Mouse (Mus musculus) erythroblast, embryonic 14.5 days (primary cell): ENCODE data around the gene Cenpm. TPM values are rescaled to one million over a fixed set of nuclear protein-coding genes. Genes with fewer than 3 reads are reported as not detected.

Experiments used
- H3K27me3 ChIP-seq: 2 replicates; pipeline ENCODE4 v1.6.1; 2012; ENCODE audit warnings: inconsistent platforms; ENCODE audit not compliant: control insufficient read depth
- H3K36me3 ChIP-seq: 2 replicates; pipeline ENCODE4 v1.6.1; 2012; ENCODE audit warnings: mild to moderate bottlenecking, inconsistent platforms; ENCODE audit not compliant: control insufficient read depth
- H3K4me1 ChIP-seq: 2 replicates; pipeline ENCODE4 v1.6.1; 2012; ENCODE audit warnings: inconsistent platforms; ENCODE audit not compliant: control insufficient read depth
- H3K4me3 ChIP-seq: replicated peaks from 2 replicates; pipeline ENCODE3; 2012; ENCODE audit warnings: moderate library complexity, mild to moderate bottlenecking, inconsistent platforms
- H3K9me3 ChIP-seq: 2 replicates; pipeline ENCODE4 v1.6.1; 2012; ENCODE audit warnings: low read length, inconsistent platforms, mixed read lengths; ENCODE audit not compliant: control insufficient read depth
- GATA1 ChIP-seq: IDR thresholded peaks from 2 replicates; pipeline ENCODE4 v1.6.1; 2012; ENCODE audit warnings: low read length, inconsistent platforms, mixed read lengths
- TAL1 ChIP-seq: IDR thresholded peaks from 3 replicates; pipeline ENCODE4 v1.6.1; 2012; ENCODE audit warnings: low read length, inconsistent platforms, mixed read lengths
- polyA plus RNA-seq: library from polyadenylated mRNA; stranded (reverse); fragments of >175 nt; gene quantifications from 2 replicates; pipeline ENCODE4 v1.2.3, GENCODE M21; 2012

The Cenpm gene
- polyA plus RNA-seq, 1 experiment, result 16.4 TPM

GRCm38 (mm10) chr15:82274593-82274926, 30.0 kb upstream of the Cenpm start, which contains the start of gene Sept3:
Sept3 (plus strand) TSS chr15:82274893.
- no peaks in the 10 kb centered on the region for H3K36me3 ChIP-seq
- no peak within 1 kb of the TSS for H3K4me3 ChIP-seq
- H3K27me3 ChIP-seq, result peaks cover 56% of the 10 kb centered on the region
- TF ChIP-seq TAL1, result no peak
- no peak for TF ChIP-seq GATA1
- H3K4me1 ChIP-seq, result peaks cover 3% of the 10 kb centered on the region
- no peaks in the 10 kb centered on the region for H3K9me3 ChIP-seq

GRCm38 (mm10) chr15:82272295-82272694, 27.7 kb upstream of the Cenpm start:
- H3K36me3 ChIP-seq, result no peaks in the 10 kb centered on the region
- no peak for TF ChIP-seq GATA1
- TF ChIP-seq TAL1, result no peak
- H3K27me3 ChIP-seq, result peaks cover 48% of the 10 kb centered on the region
- H3K9me3 ChIP-seq, result no peaks in the 10 kb centered on the region
- no peak overlapping the region for H3K4me3 ChIP-seq
- H3K4me1 ChIP-seq, result peaks cover 3% of the 10 kb centered on the region

GRCm38 (mm10) chr15:82271201-82271600, 26.7 kb upstream of the Cenpm start:
- H3K4me1 ChIP-seq, result peaks cover 3% of the 10 kb centered on the region
- peaks cover 37% of the 10 kb centered on the region for H3K27me3 ChIP-seq

GRCm38 (mm10) chr15:82268783-82269182, 24.2 kb upstream of the Cenpm start:
- Histone ChIP-seq H3K27me3 (peaks cover 13% of the 10 kb centered on the region), H3K4me3 (no peak overlapping the region), H3K36me3 (no peaks in the 10 kb centered on the region), H3K4me1 (no peaks in the 10 kb centered on the region), H3K9me3 (no peaks in the 10 kb centered on the region)
- no peak for TF ChIP-seq GATA1
- no peak for TF ChIP-seq TAL1

More at GRCm38 (mm10) chr15:82271201-82271600, 26.7 kb upstream of the Cenpm start:
- H3K36me3 ChIP-seq, result no peaks in the 10 kb centered on the region
- no peak overlapping the region for H3K4me3 ChIP-seq
- H3K9me3 ChIP-seq, result no peaks in the 10 kb centered on the region
- TF ChIP-seq TAL1, result no peak
- no peak for TF ChIP-seq GATA1

GRCm38 (mm10) chr15:82268185-82268584, 23.6 kb upstream of the Cenpm start:
- TF ChIP-seq TAL1 (no peak), GATA1 (no peak)
- Histone ChIP-seq H3K9me3 (no peaks in the 10 kb centered on the region), H3K27me3 (peaks cover 7% of the 10 kb centered on the region), H3K36me3 (no peaks in the 10 kb centered on the region), H3K4me1 (no peaks in the 10 kb centered on the region), H3K4me3 (no peak overlapping the region)

GRCm38 (mm10) chr15:82266356-82266755, 21.8 kb upstream of the Cenpm start:
- H3K4me1 ChIP-seq, result no peaks in the 10 kb centered on the region
- H3K27me3 ChIP-seq, result no peaks in the 10 kb centered on the region
- no peak overlapping the region for H3K4me3 ChIP-seq
- H3K36me3 ChIP-seq, result no peaks in the 10 kb centered on the region
- no peaks in the 10 kb centered on the region for H3K9me3 ChIP-seq
- TF ChIP-seq GATA1, result no peak
- TF ChIP-seq TAL1, result no peak

GRCm38 (mm10) chr15:82259510-82259909, 15.0 kb upstream of the Cenpm start:
- H3K36me3 ChIP-seq, result no peaks in the 10 kb centered on the region
- H3K4me3 ChIP-seq, result no peak overlapping the region
- H3K9me3 ChIP-seq, result no peaks in the 10 kb centered on the region
- peaks cover 11% of the 10 kb centered on the region for H3K27me3 ChIP-seq
- TF ChIP-seq GATA1 (no peak), TAL1 (no peak)
- H3K4me1 ChIP-seq, result no peaks in the 10 kb centered on the region; the same call in 1 of the 2 replicates

- peaks cover 4% of the 10 kb centered on the region for H3K9me3 ChIP-seq
- H3K27me3 ChIP-seq, result peaks cover 11% of the 10 kb centered on the region
- no peaks in the 10 kb centered on the region; the same call in 1 of the 2 replicates for H3K4me1 ChIP-seq
- H3K4me3 ChIP-seq, result no peak overlapping the region
- TF ChIP-seq TAL1 (no peak), GATA1 (no peak)
- no peaks in the 10 kb centered on the region for H3K36me3 ChIP-seq
Measured at GRCm38 (mm10) chr15:82255944-82256383, 11.4 kb upstream of the Cenpm start.

- Histone ChIP-seq H3K4me3 (no peak overlapping the region), H3K27me3 (peaks cover 11% of the 10 kb centered on the region), H3K4me1 (no peaks in the 10 kb centered on the region; the same call in 1 of the 2 replicates), H3K9me3 (peaks cover 4% of the 10 kb centered on the region), H3K36me3 (no peaks in the 10 kb centered on the region)
- TF ChIP-seq TAL1 (no peak), GATA1 (no peak)
Measured at GRCm38 (mm10) chr15:82255248-82255647, 10.7 kb upstream of the Cenpm start.

GRCm38 (mm10) chr15:82252097-82252496, 7.5 kb upstream of the Cenpm start, which contains the start of gene 1500009C09Rik:
1500009C09Rik (plus strand) TSS chr15:82252397.
- Histone ChIP-seq H3K4me1 (no peaks in the 10 kb centered on the region), H3K36me3 (no peaks in the 10 kb centered on the region), H3K9me3 (peaks cover 4% of the 10 kb centered on the region), H3K27me3 (peaks cover 6% of the 10 kb centered on the region), H3K4me3 (no peak within 1 kb of the TSS)
- TF ChIP-seq GATA1 (no peak), TAL1 (no peak)
